Mouse (Mus musculus) right cerebral cortex, adult 2 months (tissue): Measurements from ENCODE around the gene Plscr1.

Experiments used
- DNase-seq, 2 experiments: peaks; one replicate each; pipeline ENCODE4 v3.0.0; 2021 to 2022; ENCODE audit warnings: low spot score in 2 of 2

Gene Plscr1

GRCm38 (mm10) chr9:92249447-92249852 lies at the start of gene Plscr1:
Gene Plscr1 (plus strand): TSS chr9:92249750.
- DNase-seq = no peak

GRCm38 (mm10) chr9:92204397-92204796 lies 45.2 kb upstream of the Plscr1 start:
- DNase-seq = no peak

GRCm38 (mm10) chr9:92207307-92207706 lies 42.2 kb upstream of the Plscr1 start:
- peak; percentile 51 to 75 for DNase-seq

- DNase-seq = no peak
Observed at GRCm38 (mm10) chr9:92207757-92208156, 41.8 kb upstream of the Plscr1 start.

GRCm38 (mm10) chr9:92209850-92210249 lies 39.7 kb upstream of the Plscr1 start:
- no peak for DNase-seq

- no peak for DNase-seq
Observed at GRCm38 (mm10) chr9:92210386-92210967, 39.1 kb upstream of the Plscr1 start.

- no peak for DNase-seq
Observed at GRCm38 (mm10) chr9:92211048-92211447, 38.5 kb upstream of the Plscr1 start.

- no peak for DNase-seq
Observed at GRCm38 (mm10) chr9:92217484-92217883, 32.1 kb upstream of the Plscr1 start.

GRCm38 (mm10) chr9:92217896-92218295 lies 31.7 kb upstream of the Plscr1 start:
- no peak for DNase-seq

- no peak for DNase-seq
Observed at GRCm38 (mm10) chr9:92220151-92220550, 29.4 kb upstream of the Plscr1 start.

- DNase-seq = no peak
Observed at GRCm38 (mm10) chr9:92221480-92221879, 28.1 kb upstream of the Plscr1 start.

- no peak for DNase-seq
Observed at GRCm38 (mm10) chr9:92224598-92225231, 24.8 kb upstream of the Plscr1 start.

- DNase-seq = no peak
Observed at GRCm38 (mm10) chr9:92226127-92226655, 23.4 kb upstream of the Plscr1 start.

- no peak for DNase-seq
Observed at GRCm38 (mm10) chr9:92226795-92227194, 22.8 kb upstream of the Plscr1 start.

- no peak for DNase-seq
Observed at GRCm38 (mm10) chr9:92228867-92229832, 20.4 kb upstream of the Plscr1 start.

- DNase-seq = no peak
Observed at GRCm38 (mm10) chr9:92229833-92230205, 19.7 kb upstream of the Plscr1 start.

- no peak for DNase-seq
Observed at GRCm38 (mm10) chr9:92234901-92235458, 14.6 kb upstream of the Plscr1 start.

GRCm38 (mm10) chr9:92248773-92249446 lies 640 bp upstream of the Plscr1 start:
- no peak for DNase-seq

- DNase-seq = peak; percentile 27 to 41
Observed at GRCm38 (mm10) chr9:92249987-92250772, 630 bp downstream of the Plscr1 start.

- DNase-seq = no peak
Observed at GRCm38 (mm10) chr9:92252718-92253117, 3.2 kb downstream of the Plscr1 start.
